Mouse (Mus musculus): ENCODE measurements around the gene Sema3b.

Sema3b gene

GRCm38 (mm10) chr9:107608741-107609432, at the start of gene Sema3b:
Gene Sema3b (minus strand): TSS chr9:107609229.
- no peak for DNase-seq (ENCODE audit: low read depth, low spot score)

DNA sequence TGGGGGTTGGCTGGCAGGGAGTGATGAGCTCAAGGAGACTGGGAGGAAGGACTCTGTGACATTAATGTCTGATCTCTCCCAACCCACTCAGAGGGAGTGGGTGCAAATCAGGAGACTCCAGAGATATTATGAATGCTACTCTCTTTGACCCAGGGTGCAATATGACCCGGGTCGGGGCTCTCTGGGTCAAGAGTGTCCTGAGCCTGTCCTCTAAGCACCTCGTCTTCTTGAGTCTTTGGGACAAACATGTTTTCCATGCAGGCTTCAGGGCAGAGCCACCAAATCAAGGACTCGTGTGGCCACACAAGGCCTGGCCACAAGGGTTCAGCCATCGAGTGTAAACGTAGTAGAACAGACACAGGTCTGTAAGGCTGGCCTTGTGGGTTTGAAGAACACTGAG, 49.1 kb upstream of the Sema3b start:
- DNase-seq (ENCODE audit: low read depth, low spot score) = no peak

DNA sequence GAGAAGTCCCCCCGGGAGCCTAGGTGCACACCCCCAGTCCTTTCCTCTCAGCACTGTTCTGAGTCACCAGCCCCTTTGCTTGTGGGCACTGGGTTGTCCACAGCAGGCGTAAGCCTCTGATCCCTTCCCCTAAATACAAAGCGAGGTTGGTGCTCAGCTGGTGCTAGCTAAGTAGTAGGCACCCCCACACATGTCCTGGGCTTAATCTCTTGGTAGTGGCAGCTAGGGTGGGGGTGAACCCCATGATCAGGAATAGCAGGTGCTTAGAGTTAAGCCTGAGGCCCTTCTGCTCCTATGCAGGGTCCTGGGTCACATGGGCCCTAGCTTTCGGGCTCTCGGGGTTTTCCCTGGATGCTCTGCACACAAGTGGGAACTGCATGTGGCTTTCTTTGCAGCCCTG, 48.1 kb upstream of the Sema3b start:
- DNase-seq (ENCODE audit: low read depth, low spot score) = no peak

GRCm38 (mm10) chr9:107654585-107654984, 45.6 kb upstream of the Sema3b start:
- DNase-seq (ENCODE audit: low read depth, low spot score) = no peak

DNA sequence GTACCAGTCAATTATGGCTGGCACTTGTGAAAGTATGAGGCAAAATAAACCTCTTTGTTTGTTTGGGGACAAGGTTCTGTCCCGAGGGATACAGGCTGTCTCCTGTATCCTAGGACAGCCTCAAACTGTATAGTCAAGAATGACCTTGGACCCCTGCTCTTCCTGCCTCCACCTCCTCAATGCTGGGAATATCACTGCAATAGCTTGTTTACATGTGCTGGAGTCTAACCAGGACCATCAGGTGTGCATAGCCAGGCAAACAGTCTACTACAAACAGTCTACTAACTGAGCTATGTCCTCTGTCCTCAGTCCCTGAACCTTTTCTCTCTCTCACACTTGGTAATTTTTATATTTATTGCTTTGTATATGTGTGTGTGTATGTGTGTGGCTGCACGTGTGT, 44.4 kb upstream of the Sema3b start:
- no peak for DNase-seq (ENCODE audit: low read depth, low spot score)

DNA sequence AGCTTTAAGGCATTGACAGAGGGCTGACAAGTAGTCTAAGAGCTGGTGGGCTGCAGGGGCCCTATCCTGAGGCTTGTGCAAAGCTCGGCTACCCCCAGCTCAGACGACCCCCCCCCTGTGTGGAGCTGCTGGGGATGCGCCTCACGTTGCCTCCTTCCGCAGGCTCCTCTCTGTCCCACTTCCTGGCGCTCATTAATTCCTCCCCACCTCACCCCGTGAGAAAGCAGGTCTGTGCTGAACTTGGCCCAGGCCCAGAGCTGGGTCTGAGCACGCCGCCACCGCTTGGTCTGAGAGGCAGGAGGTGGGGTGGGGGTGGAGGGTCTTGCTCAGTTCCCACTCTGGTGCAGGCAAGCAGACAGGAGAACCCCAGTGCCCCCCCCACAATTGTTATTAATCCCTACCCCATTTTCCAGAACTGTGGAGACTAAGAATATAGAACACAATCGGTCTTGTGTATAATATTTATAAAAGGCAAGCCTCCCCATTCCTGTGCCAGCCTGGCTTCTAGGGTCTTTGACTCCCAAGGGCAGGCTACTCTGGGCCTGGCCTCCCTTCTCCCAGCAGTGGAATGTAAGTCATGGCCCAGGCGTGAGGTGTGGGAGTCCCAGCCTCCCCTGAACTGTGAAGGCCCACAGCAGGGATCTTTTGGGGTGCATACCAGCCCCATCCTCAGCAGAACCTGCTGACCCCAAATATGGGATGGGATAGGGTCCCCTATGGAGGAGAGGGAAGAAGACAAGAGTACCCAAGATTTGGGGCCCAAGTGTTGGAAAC, 41.9 kb upstream of the Sema3b start:
- DNase-seq (ENCODE audit: low read depth, low spot score) = no peak

GRCm38 (mm10) chr9:107650225-107650624, 41.2 kb upstream of the Sema3b start:
- DNase-seq (ENCODE audit: low read depth, low spot score) = no peak

DNA sequence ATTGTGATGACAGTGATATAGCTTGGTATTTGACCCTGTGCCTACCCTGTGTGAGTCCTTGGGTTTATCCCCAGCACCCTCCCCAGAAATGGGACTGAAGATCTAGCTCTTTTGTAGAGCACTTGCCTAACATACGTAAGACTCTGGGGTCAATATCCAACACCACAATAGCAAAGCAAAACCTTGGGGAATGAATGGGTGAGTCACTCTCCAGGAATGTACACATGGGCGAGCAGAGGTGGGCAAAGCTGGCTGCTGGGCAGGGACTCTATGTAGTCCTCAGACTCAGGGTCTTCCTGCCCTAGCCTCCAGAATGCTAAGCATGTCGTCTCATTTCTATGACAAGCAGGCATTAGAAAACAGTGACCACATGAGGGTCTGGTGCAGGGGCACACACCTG, 39.7 kb upstream of the Sema3b start:
- no peak for DNase-seq (ENCODE audit: low read depth, low spot score)

DNA sequence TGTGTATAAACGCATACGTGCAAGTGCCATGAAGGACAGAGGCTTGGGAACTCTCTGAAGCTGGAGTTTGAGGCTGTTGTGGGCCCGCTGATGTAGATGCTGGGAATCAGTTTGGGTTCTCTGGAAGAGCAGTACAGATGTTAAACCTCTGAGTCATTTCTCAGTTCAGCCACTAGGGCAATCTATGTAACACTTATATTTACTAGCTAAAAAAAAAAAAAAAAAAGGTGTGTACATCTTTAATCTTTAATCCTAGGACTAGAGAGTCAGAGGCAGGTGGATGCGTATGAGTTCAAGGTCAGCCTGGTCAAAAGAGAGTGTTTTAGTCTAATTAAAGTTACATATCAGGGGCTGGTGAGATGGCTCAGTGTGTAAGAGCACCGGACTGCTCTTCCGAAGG, 37.9 kb upstream of the Sema3b start:
- no peak for DNase-seq (ENCODE audit: low read depth, low spot score)

DNA sequence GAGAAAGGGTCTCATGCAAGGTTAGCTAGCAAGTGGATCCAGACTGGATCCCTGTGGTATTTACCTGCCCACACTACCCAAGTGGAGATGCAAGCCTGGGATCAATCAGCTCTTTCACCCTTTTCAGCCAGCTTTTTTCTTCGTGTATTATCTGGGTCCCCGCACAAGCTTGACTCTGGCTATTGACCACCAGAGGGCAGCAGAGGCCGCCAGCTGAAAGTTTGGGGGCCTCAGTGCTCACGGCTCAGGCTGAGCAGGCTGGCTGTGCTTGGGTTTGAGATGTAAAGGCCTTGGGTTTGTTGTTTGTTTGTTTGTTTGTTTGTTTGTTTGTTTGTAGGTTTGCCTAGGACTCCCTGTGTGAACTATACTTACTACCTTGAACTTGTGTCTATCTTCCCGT, 36.5 kb upstream of the Sema3b start:
- DNase-seq (ENCODE audit: low read depth, low spot score) = peak; percentile 70

GRCm38 (mm10) chr9:107645153-107645510, 36.1 kb upstream of the Sema3b start:
- DNase-seq (ENCODE audit: low read depth, low spot score) = no peak

- DNase-seq (ENCODE audit: low read depth, low spot score) = peak; percentile 83
These were observed 35.6 kb upstream of the Sema3b start for GRCm38 (mm10) chr9:107644495-107645152.

DNA sequence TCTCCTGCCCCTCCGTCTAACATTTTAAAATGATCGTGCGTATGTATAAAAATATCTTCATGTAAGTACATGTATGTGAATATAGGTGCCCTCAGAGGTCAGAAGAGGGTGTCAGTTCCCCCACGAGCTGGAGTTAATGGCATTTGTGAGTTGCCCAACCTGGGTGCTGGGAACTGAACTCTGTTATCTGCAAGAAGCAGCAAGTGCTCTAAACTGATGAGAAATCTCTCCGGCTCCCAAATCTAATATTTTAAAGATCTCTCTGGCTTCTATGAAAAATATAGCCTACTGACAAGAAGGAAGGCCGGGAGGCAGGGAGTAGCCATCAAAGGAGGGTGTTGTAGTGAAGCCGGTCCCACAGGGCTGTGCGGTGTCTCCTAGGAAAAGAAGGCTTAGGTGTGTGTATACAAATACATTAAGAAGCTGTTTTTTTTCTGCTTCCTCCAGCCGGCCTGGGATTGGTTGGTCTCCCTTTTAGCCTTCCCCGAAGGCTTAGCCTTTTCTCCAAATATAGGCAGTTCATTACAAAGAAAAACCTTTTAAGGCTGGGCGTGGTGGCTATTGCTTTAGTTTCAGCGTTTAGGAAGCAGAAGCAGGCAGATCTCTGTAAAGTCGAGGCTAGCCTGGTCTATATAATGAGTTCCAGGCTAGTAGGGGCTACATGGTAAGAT, 34.6 kb upstream of the Sema3b start:
- DNase-seq (ENCODE audit: low read depth, low spot score) = no peak

DNA sequence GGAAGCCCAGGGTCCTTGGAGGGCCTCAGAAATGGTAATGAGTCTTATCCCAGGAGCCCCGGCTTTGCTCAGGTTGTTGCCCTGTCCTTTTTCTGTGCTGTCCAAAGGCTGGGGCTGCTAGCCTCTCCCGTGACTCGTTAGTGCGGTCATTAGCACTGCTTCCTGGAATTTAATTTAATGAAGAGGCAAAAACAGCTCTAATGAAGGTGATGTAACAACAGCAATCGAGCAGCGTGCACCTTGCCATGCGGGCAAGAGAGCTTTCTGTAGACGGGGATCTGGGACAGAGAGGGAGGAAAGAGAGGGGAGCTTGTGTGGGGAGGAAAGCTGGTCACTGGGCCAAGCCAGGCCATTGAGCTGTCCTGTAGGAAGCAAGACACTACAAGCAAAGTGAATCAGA, 32.6 kb upstream of the Sema3b start:
- no peak for DNase-seq (ENCODE audit: low read depth, low spot score)

DNA sequence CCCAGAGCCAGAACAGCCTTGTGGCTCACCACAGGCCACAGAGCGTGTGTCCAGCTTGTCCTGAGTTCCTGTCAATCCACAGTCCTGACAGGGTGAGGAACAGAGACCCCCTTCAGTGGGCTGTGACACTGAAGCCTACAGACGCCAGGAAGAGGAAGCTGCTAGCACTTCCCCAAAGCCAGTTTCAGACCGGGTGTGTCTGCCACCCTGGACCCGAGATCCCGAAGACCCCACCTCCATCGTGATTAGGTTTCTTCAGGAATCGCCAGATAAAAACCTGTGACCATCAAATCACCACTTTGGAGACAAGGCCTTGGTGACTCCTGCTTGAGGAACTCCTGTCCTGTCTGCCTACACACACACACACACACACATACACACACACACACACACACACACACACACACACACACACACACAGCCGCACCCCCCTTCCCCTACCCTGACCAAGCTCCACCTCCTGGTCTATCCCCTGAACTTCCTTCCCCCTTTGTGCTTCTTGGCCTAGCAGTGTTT, 31.3 kb upstream of the Sema3b start:
- no peak for DNase-seq (ENCODE audit: low read depth, low spot score)

GRCm38 (mm10) chr9:107637070-107637469, 28.0 kb upstream of the Sema3b start:
- DNase-seq (ENCODE audit: low read depth, low spot score) = no peak

DNA sequence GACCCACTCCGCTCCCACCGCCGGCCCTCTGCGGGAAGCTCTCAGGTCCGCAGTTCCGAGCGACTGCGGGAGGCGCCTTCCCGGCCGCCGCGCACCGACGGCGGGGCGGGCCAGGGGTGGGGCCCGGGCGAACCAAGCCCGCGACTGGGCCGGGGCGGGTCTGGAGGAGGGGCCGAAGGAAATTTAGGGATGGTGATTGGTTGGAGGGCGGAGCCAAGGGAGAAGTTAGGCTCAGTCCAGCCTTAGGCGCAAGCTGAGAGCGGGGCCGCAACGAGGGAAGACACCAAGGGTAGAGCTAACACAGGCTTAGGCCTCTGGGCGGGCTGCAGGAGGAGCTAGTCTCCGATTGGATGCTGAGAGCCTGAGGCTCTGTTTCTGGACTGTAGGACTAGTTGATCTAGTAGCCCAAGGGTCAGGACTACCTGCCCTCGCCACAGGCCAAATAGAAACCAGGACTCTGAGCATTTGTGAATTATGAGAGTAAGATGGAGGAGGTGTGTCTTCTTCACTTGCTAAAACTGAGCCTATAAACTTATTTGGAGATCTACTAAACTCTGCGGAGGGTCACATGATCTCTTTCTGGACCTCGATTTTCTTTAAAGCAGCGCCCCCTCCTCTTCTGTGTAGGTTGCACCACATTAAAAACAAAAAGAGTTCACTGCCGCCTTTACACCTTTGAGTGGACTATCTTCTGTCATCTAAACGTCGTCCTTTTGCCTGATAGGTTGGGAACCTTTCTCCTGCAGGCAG, 26.4 kb upstream of the Sema3b start, which contains the start of gene Gnai2:
Gene Gnai2, minus strand, starts transcription at position 89 of the 750 bp plus-strand sequence.
- peak; percentile 96 for DNase-seq (ENCODE audit: low read depth, low spot score)

GRCm38 (mm10) chr9:107634406-107635278, 25.6 kb upstream of the Sema3b start:
- no peak for DNase-seq (ENCODE audit: low read depth, low spot score)

DNA sequence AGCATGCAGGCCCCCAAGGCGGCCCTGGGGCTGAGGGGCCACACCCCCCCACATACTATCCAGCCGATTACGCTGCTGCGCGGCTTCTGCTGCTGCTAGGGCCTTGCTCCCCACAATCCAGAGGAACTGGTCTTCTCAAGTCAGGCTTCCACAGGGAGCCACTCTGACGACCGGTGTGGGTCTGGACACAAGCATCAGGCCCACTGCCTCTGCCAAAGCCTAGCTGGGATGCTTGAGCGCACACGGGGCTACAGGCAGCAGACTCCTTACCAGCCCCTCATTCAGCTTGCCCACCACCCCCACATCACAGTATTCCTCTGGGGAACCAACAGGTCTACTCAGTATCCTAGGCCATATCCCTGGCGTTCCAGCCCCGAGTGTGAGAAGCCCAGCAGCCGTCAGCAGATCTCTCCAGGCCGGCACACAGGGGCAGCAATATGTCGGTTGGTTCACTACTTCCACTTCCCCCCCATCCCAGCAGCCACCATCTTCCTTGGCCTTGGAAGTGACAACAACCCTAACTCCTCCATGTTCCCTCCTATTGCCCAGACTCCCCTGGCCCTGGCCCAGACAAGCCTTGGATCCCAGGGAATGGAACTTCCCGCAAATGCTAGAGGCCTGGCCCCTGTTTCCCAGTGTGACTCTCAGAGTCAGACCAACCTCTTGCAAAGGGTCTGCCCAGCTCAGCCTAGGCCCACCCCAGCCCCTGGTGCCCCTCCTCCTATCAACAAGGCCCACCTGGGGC, 24.8 kb upstream of the Sema3b start:
- DNase-seq (ENCODE audit: low read depth, low spot score) = no peak

All from c-Kit-negative CD71-positive TER-119-positive erythroid progenitor cells, embryonic 14.5 days (primary cell).